10 mouse cellular contexts compared by ENCODE assay signal in the genomic region with DNA sequence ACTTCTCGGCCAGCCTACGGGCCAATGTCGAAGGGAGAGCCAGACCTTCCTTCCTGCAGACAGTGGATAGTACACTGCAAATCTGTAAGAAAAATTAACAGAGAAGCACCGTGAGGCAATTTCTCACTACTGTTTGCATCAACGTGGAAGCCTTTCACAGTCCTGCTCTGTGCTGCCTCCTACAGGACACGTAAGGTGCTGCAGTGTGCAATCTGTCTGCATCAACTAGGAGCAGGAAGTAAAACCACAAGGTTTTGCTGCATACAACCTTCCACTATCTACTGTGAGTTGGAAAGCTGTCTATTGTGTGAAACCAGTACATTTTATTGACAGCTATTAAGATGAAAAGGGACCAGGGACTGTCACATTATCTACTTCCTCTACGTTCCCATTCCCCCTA. TPM values are rescaled to one million over a fixed set of nuclear protein-coding genes. Genes with fewer than 3 reads are reported as not detected.
DNase-seq lines count a peak whose midpoint lies in the region; ATAC-seq and TF ChIP-seq lines count a peak whose summit lies in the region.
"Had no signal": no experiment of that assay in that cellular context is flagged by ENCODE, and none has a peak within 500 bp of the region (broad histone marks: within the 10 kb centered on the region; RNA-seq: fewer than 3 reads in every experiment).

No protein-coding gene starts in this region.

- DNase-seq in heart, postnatal 0 days (ENCODE audit: low spot score): no peak
- DNase-seq in heart, adult 11 months: no peak
- peak; percentile 50 to 54 for DNase-seq in B cell, adult 2 months
- no peak for DNase-seq in layer of hippocampus, adult 11-12 months (ENCODE audit: low spot score)
- DNase-seq in kidney, adult 18-20 months: no peak

- no peak overlapping the region for H3K9ac ChIP-seq in heart, postnatal 0 days (replicated peaks; ENCODE audit: low read depth, low read length)
- no peak overlapping the region for H3K9ac ChIP-seq in intestine, embryonic 15.5 days
- H3K9ac ChIP-seq: heart, embryonic 15.5 days had no signal

- H3K4me3 ChIP-seq in heart, postnatal 0 days (ENCODE audit: low read depth, low read length): no peak overlapping the region
- H3K4me3 ChIP-seq in bone marrow, adult 2 months (replicated peaks; ENCODE audit: control insufficient read depth, low read depth, low read length): no peak overlapping the region
- H3K4me3 ChIP-seq in intestine, embryonic 15.5 days (replicated peaks): no peak overlapping the region
- H3K4me3 ChIP-seq: heart, embryonic 15.5 days had no signal

- no peak overlapping the region for H3K27ac ChIP-seq in heart, postnatal 0 days (ENCODE audit: low read depth)
- no peak overlapping the region for H3K27ac ChIP-seq in bone marrow, adult 2 months (ENCODE audit: control insufficient read depth, insufficient read depth, low read depth, low read length, poor library complexity)
- no peak overlapping the region for H3K27ac ChIP-seq in intestine, embryonic 15.5 days
- H3K27ac ChIP-seq: heart, embryonic 15.5 days had no signal

- TF ChIP-seq CTCF in heart, postnatal 0 days (IDR thresholded peaks at IDR 0.05; ENCODE audit: low read depth): peak; percentile 47
- peak; percentile 61 for TF ChIP-seq CTCF in bone marrow, adult 2 months (IDR thresholded peaks at IDR 0.05; ENCODE audit: control insufficient read depth, insufficient read depth, low read length)

- 93% methylated on average over 7 of the region's 7 CpGs for WGBS in heart, postnatal 0 days
- 88% methylated on average over 7 of the region's 7 CpGs for WGBS in bone marrow, adult 2 months
- 93% methylated on average over 7 of the region's 7 CpGs for WGBS in intestine, embryonic 15.5 days

- ATAC-seq in heart, postnatal 0 days (ENCODE audit: insufficient read depth, low read depth): no peak
- peak; percentile 86 for ATAC-seq in megakaryocyte progenitor cell, adult 5-6 weeks (replicated peaks; ENCODE audit: poor library complexity)
- ATAC-seq in intestine, embryonic 15.5 days: no peak

- TF ChIP-seq EP300 in heart, postnatal 0 days (IDR thresholded peaks at IDR 0.05; ENCODE audit: low read depth): no peak

- no peaks in the 10 kb centered on the region for H3K9me3 ChIP-seq in heart, postnatal 0 days (replicated peaks; ENCODE audit: control insufficient read depth, low read length)
- no peaks in the 10 kb centered on the region for H3K9me3 ChIP-seq in intestine, embryonic 15.5 days
- H3K9me3 ChIP-seq: heart, embryonic 15.5 days had no signal

- H3K4me2 ChIP-seq in heart, postnatal 0 days (ENCODE audit: low read depth, low read length): no peak overlapping the region
- H3K4me2 ChIP-seq in intestine, embryonic 15.5 days (replicated peaks): no peak overlapping the region
- H3K4me2 ChIP-seq: heart, embryonic 15.5 days had no signal

- no peak for TF ChIP-seq POLR2A in bone marrow, adult 2 months (IDR thresholded peaks at IDR 0.05; ENCODE audit: borderline replicate concordance, control insufficient read depth, low read depth, low read length)

- no peaks in the 10 kb centered on the region for H3K27me3 ChIP-seq in heart, postnatal 0 days (ENCODE audit: control insufficient read depth, insufficient read depth, low read length)
- H3K27me3 ChIP-seq in intestine, embryonic 15.5 days (replicated peaks): no peaks in the 10 kb centered on the region
- H3K27me3 ChIP-seq: heart, embryonic 15.5 days had no signal

- peaks cover 65% of the 10 kb centered on the region for H3K36me3 ChIP-seq in heart, postnatal 0 days (replicated peaks; ENCODE audit: control insufficient read depth, insufficient read depth, low read length)
- H3K36me3 ChIP-seq in intestine, embryonic 15.5 days: peaks cover 42% of the 10 kb centered on the region

- no peaks in the 10 kb centered on the region for H3K4me1 ChIP-seq in heart, postnatal 0 days (ENCODE audit: control insufficient read depth, insufficient read depth)
- H3K4me1 ChIP-seq in bone marrow, adult 2 months (ENCODE audit: control insufficient read depth, insufficient read depth, low read length): no peaks in the 10 kb centered on the region; the same call in 1 of the 2 replicates
- H3K4me1 ChIP-seq in intestine, embryonic 15.5 days (replicated peaks): no peaks in the 10 kb centered on the region

RNA-seq across cellular contexts. Expression of gene Rfc3, which starts 6.2 kb away (rescaled TPM):
- 12.9 and 20.6 TPM in 2 replicates for total RNA-seq in heart, postnatal 0 days (2014; rRNA removed; ENCODE audit: low replicate concordance)
- polyA plus RNA-seq in heart, postnatal 0 days (2015; fragmentation: Nextera tagmentation; extraction: Ambion mirVana): 24.6 and 25.1 TPM in 2 replicates
- 67.0 and 90.0 TPM in 2 replicates for polyA plus RNA-seq in bone marrow, adult 2 months (2011; ENCODE audit: insufficient read depth, insufficient read length, low replicate concordance, missing spikeins)
- 95.4 and 104 TPM in 2 replicates for total RNA-seq in megakaryocyte progenitor cell, adult 5-6 weeks (2015)
- 50.3 and 55.6 TPM in 2 replicates for total RNA-seq in megakaryocyte progenitor cell, adult 5-6 weeks (2017)
- polyA plus RNA-seq in intestine, embryonic 15.5 days (2015; fragmentation: Nextera tagmentation; extraction: Ambion mirVana): 70.2 and 76.3 TPM in 2 replicates

RNA-seq across cellular contexts. Expression of gene Vmn2r18, which starts 39.0 kb away (rescaled TPM):
- not detected in 2 replicates for total RNA-seq in heart, postnatal 0 days (2014; rRNA removed; ENCODE audit: low replicate concordance)
- not detected in 2 replicates for polyA plus RNA-seq in heart, postnatal 0 days (2015; fragmentation: Nextera tagmentation; extraction: Ambion mirVana)
- not detected in 2 replicates for polyA plus RNA-seq in bone marrow, adult 2 months (2011; ENCODE audit: insufficient read depth, insufficient read length, low replicate concordance, missing spikeins)
- not detected in 2 replicates for total RNA-seq in megakaryocyte progenitor cell, adult 5-6 weeks (2015)
- not detected in 2 replicates for total RNA-seq in megakaryocyte progenitor cell, adult 5-6 weeks (2017)
- polyA plus RNA-seq in intestine, embryonic 15.5 days (2015; fragmentation: Nextera tagmentation; extraction: Ambion mirVana): 0.05 TPM in 1 of 2 replicates, not detected in the other
- total RNA-seq: adrenal gland, adult 18-20 months had no signal
- polyA plus RNA-seq: heart, embryonic 15.5 days had no signal

Comparison
In these comparisons a context has a peak if more than half of its experiments do, and no peak if none do; other contexts are left out.
1. DNase-seq: peak in B cell, adult 2 months (2 of 2); none in heart, postnatal 0 days (single experiment), heart, adult 11 months (single experiment), layer of hippocampus, adult 11-12 months (single experiment) and kidney, adult 18-20 months (single experiment).